ENCODE assay signal across 10 mouse cellular contexts in genomic region chr4:154638320-154638886, GRCm38 (mm10). TPM values are rescaled to one million over a fixed set of nuclear protein-coding genes. Genes with fewer than 3 reads are reported as not detected.
DNase-seq lines count a peak whose midpoint lies in the region; ATAC-seq and TF ChIP-seq lines count a peak whose summit lies in the region.
"Had no signal": no experiment of that assay in that cellular context is flagged by ENCODE, and none has a peak within 500 bp of the region (broad histone marks: within the 10 kb centered on the region; RNA-seq: fewer than 3 reads in every experiment).

No protein-coding gene starts in this region.

- H3K27ac ChIP-seq in gastrocnemius, adult 2 months: peak overlapping the region; percentile 74
- H3K27ac ChIP-seq in embryonic facial prominence, embryonic 10.5 days (replicated peaks): peak overlapping the region; percentile 96
- H3K27ac ChIP-seq in hindbrain, embryonic 13.5 days: peak overlapping the region; percentile 88
- no peak overlapping the region for H3K27ac ChIP-seq in midbrain, embryonic 12.5 days (replicated peaks)

- TF ChIP-seq CTCF in gastrocnemius, adult 2 months (IDR thresholded peaks at IDR 0.05): no peak

- H3K9me3 ChIP-seq in embryonic facial prominence, embryonic 10.5 days: no peaks in the 10 kb centered on the region
- H3K9me3 ChIP-seq in hindbrain, embryonic 13.5 days: no peaks in the 10 kb centered on the region
- no peaks in the 10 kb centered on the region for H3K9me3 ChIP-seq in midbrain, embryonic 12.5 days

- DNase-seq in gastrocnemius, adult 2 months: no peak
- DNase-seq in gastrocnemius, postnatal 25 days: no peak
- peak; percentile 48 for DNase-seq in embryonic facial prominence, embryonic 10.5 days (ENCODE audit: low spot score)
- no peak for DNase-seq in ovary, postnatal 14 days (ENCODE audit: low spot score)
- DNase-seq in Muller cell, postnatal 12 days (ENCODE audit: inconsistent ontology term): no peak
- DNase-seq in cerebellum, postnatal 4 days (ENCODE audit: low spot score in 2 of 2): no peak
- DNase-seq: adrenal gland, adult 8-10 months had no signal

- WGBS in embryonic facial prominence, embryonic 10.5 days: 2% methylated on average over 15 of the region's 15 CpGs
- 5% methylated on average over 15 of the region's 15 CpGs for WGBS in hindbrain, embryonic 13.5 days
- 1% methylated on average over 15 of the region's 15 CpGs for WGBS in midbrain, embryonic 12.5 days

- H3K9ac ChIP-seq in hindbrain, embryonic 13.5 days: peak overlapping the region; percentile 77
- no peak overlapping the region for H3K9ac ChIP-seq in midbrain, embryonic 12.5 days (replicated peaks)

- H3K4me2 ChIP-seq in hindbrain, embryonic 13.5 days: peak overlapping the region; percentile 61
- peak overlapping the region; percentile 91; the same call in 1 of the 2 replicates for H3K4me2 ChIP-seq in midbrain, embryonic 12.5 days (replicated peaks)

- H3K4me3 ChIP-seq in gastrocnemius, adult 2 months: peak overlapping the region; percentile 81
- H3K4me3 ChIP-seq in embryonic facial prominence, embryonic 10.5 days: peak overlapping the region; percentile 90
- peak overlapping the region; percentile 51 for H3K4me3 ChIP-seq in hindbrain, embryonic 13.5 days
- H3K4me3 ChIP-seq in midbrain, embryonic 12.5 days: peak overlapping the region; percentile 61; the same call in 1 of the 2 replicates

- no peak for ATAC-seq in hindbrain, embryonic 13.5 days (ENCODE audit: low FRiP score)
- ATAC-seq in midbrain, embryonic 12.5 days (ENCODE audit: low FRiP score, low read depth): no peak

- intact Hi-C loops in gastrocnemius, adult 2 months (cut with DNase I): no loop called here

- H3K36me3 ChIP-seq in embryonic facial prominence, embryonic 10.5 days (replicated peaks): peaks cover 2% of the 10 kb centered on the region; the same call in 1 of the 2 replicates
- H3K36me3 ChIP-seq in hindbrain, embryonic 13.5 days: no peaks in the 10 kb centered on the region
- H3K36me3 ChIP-seq in midbrain, embryonic 12.5 days: no peaks in the 10 kb centered on the region

- H3K4me1 ChIP-seq in embryonic facial prominence, embryonic 10.5 days: peaks cover 97% of the 10 kb centered on the region
- H3K4me1 ChIP-seq in hindbrain, embryonic 13.5 days (replicated peaks): peaks cover 49% of the 10 kb centered on the region
- H3K4me1 ChIP-seq in midbrain, embryonic 12.5 days: peaks cover 71% of the 10 kb centered on the region

- H3K27me3 ChIP-seq in embryonic facial prominence, embryonic 10.5 days (replicated peaks; ENCODE audit: low read depth, poor library complexity, severe bottlenecking): peaks cover 95% of the 10 kb centered on the region
- H3K27me3 ChIP-seq in hindbrain, embryonic 13.5 days: peaks cover 100% of the 10 kb centered on the region
- H3K27me3 ChIP-seq in midbrain, embryonic 12.5 days: peaks cover 99% of the 10 kb centered on the region

RNA-seq across cellular contexts. Expression of gene Prdm16, which starts 1.7 kb away (rescaled TPM):
- total RNA-seq in gastrocnemius, adult 2 months (2021): 1 to 10 TPM; 2.2 to 3.0 TPM
- total RNA-seq in gastrocnemius, postnatal 25 days (2021): 1 to 10 TPM; 1.7 to 3.0 TPM
- 33.9 and 44.5 TPM in 2 replicates for polyA plus RNA-seq in embryonic facial prominence, embryonic 10.5 days (2016; fragmentation: Nextera tagmentation; extraction: Ambion mirVana)
- polyA plus RNA-seq in hindbrain, embryonic 13.5 days (2015; fragmentation: Nextera tagmentation; extraction: Ambion mirVana): 16.1 and 17.2 TPM in 2 replicates
- 14.5 and 16.2 TPM in 2 replicates for polyA plus RNA-seq in midbrain, embryonic 12.5 days (2016; fragmentation: Nextera tagmentation; extraction: Ambion mirVana)

RNA-seq across cellular contexts. Expression of gene Actrt2, which starts 29.3 kb away (rescaled TPM):
- not detected for total RNA-seq in gastrocnemius, adult 2 months (2021)
- not detected for total RNA-seq in gastrocnemius, postnatal 25 days (2021)
- not detected in 2 replicates for polyA plus RNA-seq in embryonic facial prominence, embryonic 10.5 days (2016; fragmentation: Nextera tagmentation; extraction: Ambion mirVana)
- polyA plus RNA-seq in hindbrain, embryonic 13.5 days (2015; fragmentation: Nextera tagmentation; extraction: Ambion mirVana): not detected in 2 replicates
- polyA plus RNA-seq in midbrain, embryonic 12.5 days (2016; fragmentation: Nextera tagmentation; extraction: Ambion mirVana): not detected in 2 replicates
- total RNA-seq: adrenal gland, adult 8-10 months; heart, postnatal 36 days had no signal
